Mouse (Mus musculus): ENCODE results near the gene Olfr372. TPM values are rescaled to one million over a fixed set of nuclear protein-coding genes. Genes with fewer than 3 reads are reported as not detected.
"Not testable (repeated sequence)": the region's sequence is repeated elsewhere in the genome, so short reads cannot be mapped to it uniquely, and the experiment has no call there.

Gene Olfr372
- polyA plus RNA-seq, 1 experiment from 2014 or later, result not detected

DNA sequence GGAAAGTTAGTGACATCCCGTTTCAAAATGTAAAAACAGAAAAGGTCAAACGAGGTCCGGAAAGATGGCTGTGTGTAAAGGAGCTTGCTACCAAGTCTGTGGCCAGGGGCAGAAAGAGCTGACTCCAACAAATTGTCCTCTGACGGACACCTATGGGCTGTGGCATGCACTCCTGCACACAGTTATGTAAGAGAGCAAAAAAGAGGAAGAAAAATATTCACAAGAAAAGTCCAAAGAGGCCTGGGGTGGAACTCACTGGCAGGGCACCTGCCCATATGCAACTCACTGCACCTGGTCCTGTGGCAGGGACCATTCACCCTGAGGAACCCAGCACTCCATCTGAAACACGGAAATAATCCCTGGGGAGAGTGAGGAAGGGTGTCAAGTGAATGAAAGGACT is 43.7 kb downstream of the Olfr372 start:
- ATAC-seq, result no peak
- no peaks in the 10 kb centered on the region for H3K36me3 ChIP-seq (ENCODE audit: control insufficient read depth, insufficient read depth, low read length)
- H3K4me3 ChIP-seq (ENCODE audit: low read length), result no peak overlapping the region
- no peaks in the 10 kb centered on the region for H3K9me3 ChIP-seq (ENCODE audit: control insufficient read depth, low read length)
- H3K4me1 ChIP-seq (ENCODE audit: control insufficient read depth, insufficient read depth, low read length), result no peaks in the 10 kb centered on the region
- 72% methylated on average over 5 of the region's 5 CpGs for WGBS
- no peaks in the 10 kb centered on the region for H3K27me3 ChIP-seq (replicated peaks; ENCODE audit: control insufficient read depth, insufficient read depth, low read length)
- no peak overlapping the region for H3K4me2 ChIP-seq (ENCODE audit: low read depth, low read length)
- H3K9ac ChIP-seq (ENCODE audit: low read depth, low read length), result no peak overlapping the region
- H3K27ac ChIP-seq (ENCODE audit: low read length), result no peak overlapping the region

DNA sequence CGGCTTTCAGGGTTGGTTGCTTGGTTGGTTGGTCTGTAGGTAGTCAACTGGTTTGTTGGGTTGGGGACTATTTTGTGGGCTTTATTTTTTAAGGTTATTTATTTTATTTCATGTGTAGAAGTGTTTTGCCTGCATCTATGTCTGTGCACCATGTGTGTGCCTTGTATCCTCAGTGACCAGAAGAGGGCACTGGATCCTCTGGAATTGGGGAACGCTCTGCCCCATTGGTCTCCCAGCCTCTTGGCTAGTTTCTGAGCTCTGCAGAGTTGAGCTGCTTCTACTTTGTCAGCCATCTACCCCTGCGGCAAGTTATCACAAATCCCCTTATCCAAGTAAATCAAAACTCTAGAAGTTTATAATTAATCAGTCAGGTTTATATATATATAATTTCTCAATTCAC is 46.6 kb downstream of the Olfr372 start:
- H3K4me3 ChIP-seq (ENCODE audit: low read length); H3K9me3 ChIP-seq (ENCODE audit: control insufficient read depth, low read length); H3K27me3 ChIP-seq (replicated peaks; ENCODE audit: control insufficient read depth, insufficient read depth, low read length); H3K4me2 ChIP-seq (ENCODE audit: low read depth, low read length); H3K4me1 ChIP-seq (ENCODE audit: control insufficient read depth, insufficient read depth, low read length); H3K27ac ChIP-seq (ENCODE audit: low read length); H3K9ac ChIP-seq (ENCODE audit: low read depth, low read length); H3K36me3 ChIP-seq (ENCODE audit: control insufficient read depth, insufficient read depth, low read length); ATAC-seq: not testable (repeated sequence)
- WGBS, result 75% methylated on average over 3 of the region's 3 CpGs

GRCm38 (mm10) chr8:72096721-72097120 is 55.7 kb downstream of the Olfr372 start:
- H3K27me3 ChIP-seq (replicated peaks; ENCODE audit: control insufficient read depth, insufficient read depth, low read length); H3K4me1 ChIP-seq (ENCODE audit: control insufficient read depth, insufficient read depth, low read length); H3K36me3 ChIP-seq (ENCODE audit: control insufficient read depth, insufficient read depth, low read length); H3K4me2 ChIP-seq (ENCODE audit: low read depth, low read length); H3K4me3 ChIP-seq (ENCODE audit: low read length); H3K9me3 ChIP-seq (ENCODE audit: control insufficient read depth, low read length); H3K9ac ChIP-seq (ENCODE audit: low read depth, low read length): not testable (repeated sequence)
- peak; percentile 86 for ATAC-seq
- H3K27ac ChIP-seq (ENCODE audit: low read length), result peak overlapping the region; percentile 57; the same call in 1 of the 2 replicates

DNA sequence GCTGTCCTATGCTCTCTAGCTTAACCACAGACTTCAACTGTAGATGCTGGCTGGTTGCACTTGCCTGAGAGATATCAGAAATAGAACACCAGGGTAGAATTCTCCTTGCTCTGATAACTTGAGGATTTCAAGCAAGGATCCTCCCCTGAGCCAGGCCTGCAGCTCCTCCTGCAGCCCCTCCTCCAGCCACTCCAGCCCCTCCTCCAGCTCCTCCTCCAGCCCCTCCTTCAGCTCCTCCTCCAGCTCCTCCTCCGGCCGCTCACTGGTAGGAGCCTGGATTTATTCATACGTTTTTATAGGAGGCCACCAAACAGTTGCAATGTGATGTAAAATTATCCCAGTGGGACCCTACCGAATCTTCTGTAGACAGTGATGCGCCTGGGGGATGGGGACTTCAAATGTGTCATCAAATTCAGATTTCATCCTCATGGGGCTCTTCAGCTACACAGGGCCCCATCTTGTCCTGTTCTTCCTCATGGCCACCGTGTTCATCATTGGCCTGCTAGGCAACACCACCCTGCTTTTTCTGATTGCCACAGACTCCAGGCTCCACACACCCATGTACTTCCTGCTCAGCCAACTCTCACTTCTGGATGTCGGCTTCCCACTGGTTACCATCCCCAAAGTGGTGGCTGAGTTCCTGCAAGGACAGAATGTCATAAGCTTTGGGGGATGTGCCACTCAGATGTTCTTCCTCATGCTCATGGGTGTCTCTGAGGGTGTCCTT is 58.5 kb downstream of the Olfr372 start:
- not testable (repeated sequence) for H3K9ac ChIP-seq (ENCODE audit: low read depth, low read length); H3K4me1 ChIP-seq (ENCODE audit: control insufficient read depth, insufficient read depth, low read length); H3K9me3 ChIP-seq (ENCODE audit: control insufficient read depth, low read length); H3K27ac ChIP-seq (ENCODE audit: low read length); H3K4me2 ChIP-seq (ENCODE audit: low read depth, low read length); H3K27me3 ChIP-seq (replicated peaks; ENCODE audit: control insufficient read depth, insufficient read depth, low read length); H3K36me3 ChIP-seq (ENCODE audit: control insufficient read depth, insufficient read depth, low read length)
- WGBS, result 55% methylated on average over 6 of the region's 7 CpGs
- peak; percentile 45 for ATAC-seq
- peak overlapping the region; percentile 7; the same call in 1 of the 2 replicates for H3K4me3 ChIP-seq (ENCODE audit: low read length)

GRCm38 (mm10) chr8:72105165-72105564 is 64.1 kb downstream of the Olfr372 start:
- ATAC-seq, result no peak
- Histone ChIP-seq H3K4me2 (ENCODE audit: low read depth, low read length) (no peak overlapping the region), H3K27me3 (replicated peaks; ENCODE audit: control insufficient read depth, insufficient read depth, low read length) (no peaks in the 10 kb centered on the region), H3K4me3 (ENCODE audit: low read length) (no peak overlapping the region), H3K9me3 (ENCODE audit: control insufficient read depth, low read length) (no peaks in the 10 kb centered on the region), H3K36me3 (ENCODE audit: control insufficient read depth, insufficient read depth, low read length) (no peaks in the 10 kb centered on the region), H3K9ac (ENCODE audit: low read depth, low read length) (no peak overlapping the region), H3K4me1 (ENCODE audit: control insufficient read depth, insufficient read depth, low read length) (no peaks in the 10 kb centered on the region), H3K27ac (ENCODE audit: low read length) (no peak overlapping the region)
- 30% methylated on average over 4 of the region's 4 CpGs for WGBS

DNA sequence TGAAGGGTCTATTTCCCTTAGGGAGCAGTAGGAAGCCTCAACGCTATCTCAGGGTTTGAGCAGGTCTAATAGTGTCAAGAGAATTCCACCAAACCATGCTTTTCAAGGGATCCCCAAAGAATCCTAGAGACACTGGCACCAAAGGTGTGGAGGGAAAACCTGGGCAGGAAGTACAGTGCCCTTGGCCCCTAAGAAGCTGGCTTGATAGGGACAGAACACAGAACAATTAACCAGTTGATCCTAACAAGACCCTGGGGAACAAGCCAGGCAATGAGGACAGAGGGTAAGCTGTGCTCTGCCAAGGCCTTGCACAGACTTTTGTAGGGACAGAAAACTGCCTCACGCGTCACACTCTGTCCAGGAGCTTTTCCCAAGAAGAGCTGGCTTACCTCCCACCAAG is 65.7 kb downstream of the Olfr372 start, which contains the start of gene Olfr374:
Gene Olfr374, plus strand, starts transcription at position 301 of the 400 bp plus-strand sequence.
- no peak for ATAC-seq
- Histone ChIP-seq H3K27me3 (replicated peaks; ENCODE audit: control insufficient read depth, insufficient read depth, low read length) (no peaks in the 10 kb centered on the region), H3K9ac (ENCODE audit: low read depth, low read length) (no peak within 1 kb of the TSS), H3K9me3 (ENCODE audit: control insufficient read depth, low read length) (no peaks in the 10 kb centered on the region), H3K27ac (ENCODE audit: low read length) (no peak within 1 kb of the TSS), H3K4me1 (ENCODE audit: control insufficient read depth, insufficient read depth, low read length) (no peaks in the 10 kb centered on the region), H3K4me2 (ENCODE audit: low read depth, low read length) (no peak within 1 kb of the TSS), H3K36me3 (ENCODE audit: control insufficient read depth, insufficient read depth, low read length) (no peaks in the 10 kb centered on the region), H3K4me3 (ENCODE audit: low read length) (no peak within 1 kb of the TSS)
- WGBS, result 82% methylated on average over 3 of the region's 3 CpGs

Other genes starting within 250 kb of the Olfr372 start
- gene Zfp709, start 159.2 kb upstream of the Olfr372 start, polyA plus RNA-seq (2015; fragmentation: Nextera tagmentation; extraction: Ambion mirVana), result 4.6 and 5.1 TPM in 2 replicates
- gene Zfp882, start 132.6 kb upstream of the Olfr372 start, polyA plus RNA-seq (2015; fragmentation: Nextera tagmentation; extraction: Ambion mirVana), result 3.0 and 3.8 TPM in 2 replicates
- 18.5 and 21.6 TPM in 2 replicates for gene Zfp617, start 132.6 kb upstream of the Olfr372 start, polyA plus RNA-seq (2015; fragmentation: Nextera tagmentation; extraction: Ambion mirVana)
- 24.9 and 25.0 TPM in 2 replicates for gene Zfp961, start 90.2 kb upstream of the Olfr372 start, polyA plus RNA-seq (2015; fragmentation: Nextera tagmentation; extraction: Ambion mirVana)
- 3.3 and 3.8 TPM in 2 replicates for gene Cyp4f18, start 31.6 kb upstream of the Olfr372 start, polyA plus RNA-seq (2015; fragmentation: Nextera tagmentation; extraction: Ambion mirVana)
- 0.11 and 0.16 TPM in 2 replicates for gene Olfr373, start 42.0 kb downstream of the Olfr372 start, polyA plus RNA-seq (2015; fragmentation: Nextera tagmentation; extraction: Ambion mirVana)
- gene Olfr374, start 65.8 kb downstream of the Olfr372 start, polyA plus RNA-seq (2015; fragmentation: Nextera tagmentation; extraction: Ambion mirVana), result 0.13 TPM in 1 of 2 replicates, not detected in the other
- 510 and 538 TPM in 2 replicates for gene Tpm4, start 93.8 kb downstream of the Olfr372 start, polyA plus RNA-seq (2015; fragmentation: Nextera tagmentation; extraction: Ambion mirVana)
- 177 and 178 TPM in 2 replicates for gene Rab8a, start 120.0 kb downstream of the Olfr372 start, polyA plus RNA-seq (2015; fragmentation: Nextera tagmentation; extraction: Ambion mirVana)
- 2.5 and 2.7 TPM in 2 replicates for gene Hsh2d, start 148.4 kb downstream of the Olfr372 start, polyA plus RNA-seq (2015; fragmentation: Nextera tagmentation; extraction: Ambion mirVana)
- not detected in 2 replicates for gene Cib3, start 171.6 kb downstream of the Olfr372 start, polyA plus RNA-seq (2015; fragmentation: Nextera tagmentation; extraction: Ambion mirVana)
- gene Gm11034, start 172.4 kb downstream of the Olfr372 start, polyA plus RNA-seq (2015; fragmentation: Nextera tagmentation; extraction: Ambion mirVana), result not detected in 2 replicates
- gene Fam32a, start 178.5 kb downstream of the Olfr372 start, polyA plus RNA-seq (2015; fragmentation: Nextera tagmentation; extraction: Ambion mirVana), result 71.7 and 76.3 TPM in 2 replicates
- 105 and 106 TPM in 2 replicates for gene Ap1m1, start 198.8 kb downstream of the Olfr372 start, polyA plus RNA-seq (2015; fragmentation: Nextera tagmentation; extraction: Ambion mirVana)